Mouse (Mus musculus) heart, postnatal 10 days (tissue): Measurements from ENCODE around the gene Kcnk18. TPM values are rescaled to one million over a fixed set of nuclear protein-coding genes. Genes with fewer than 3 reads are reported as not detected.

Experiments
- DNase-seq, 2 experiments: peaks; one replicate each; pipeline ENCODE4 v3.0.0; 2021
- intact Hi-C: fragments of 180-260 bp; cut with DNase I; formaldehyde crosslinking; loops from one replicate; pipeline ENCODE4 v1.15.1; 2025
- total RNA-seq, 2 experiments: library from RNA; stranded (reverse); gene quantifications; 2 replicates each; pipeline ENCODE4 v1.2.3; 2021

Kcnk18 gene
- total RNA-seq, 2 experiments from 2014 or later = not detected

DNA sequence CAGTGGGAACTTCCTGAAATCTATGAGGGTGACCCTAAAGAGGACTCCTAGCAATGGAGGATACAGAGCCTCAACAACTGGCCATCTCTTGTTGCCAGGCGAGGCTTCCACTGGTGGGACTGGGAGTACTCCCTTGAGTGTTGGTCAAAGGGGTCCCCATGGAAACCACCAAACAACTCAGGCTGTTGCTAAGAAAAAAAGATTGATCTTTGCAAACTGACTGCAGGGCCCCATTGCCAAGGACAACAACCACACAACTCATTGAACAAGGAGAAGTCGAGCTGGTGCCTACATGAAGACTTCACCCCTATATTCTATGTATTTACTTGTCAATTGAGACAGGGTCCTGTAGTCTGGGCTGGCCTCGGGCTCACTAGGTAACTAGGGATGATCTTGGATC, 2.1 kb upstream of the Kcnk18 start:
- DNase-seq = no peak
- intact Hi-C loops = no loop called here

DNA sequence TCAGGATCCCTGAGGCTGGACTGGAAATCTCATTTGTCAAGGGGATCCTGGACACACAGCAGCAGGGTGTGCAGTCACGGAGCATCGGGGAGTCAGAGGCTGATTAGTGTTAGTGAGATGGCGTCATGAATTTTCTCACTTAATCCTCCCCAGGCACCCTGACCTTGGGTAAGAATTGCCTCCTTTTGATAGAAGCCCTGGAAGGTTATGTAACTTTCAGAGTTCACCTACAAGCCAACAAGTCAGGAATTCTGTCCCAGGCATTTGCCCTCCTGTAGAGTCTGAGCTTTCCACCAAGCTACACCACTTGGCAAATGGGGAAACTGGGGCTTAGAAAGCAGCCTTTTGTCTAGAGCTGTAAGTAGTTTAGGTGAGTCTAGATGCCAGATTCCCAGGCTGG, 2.1 kb downstream of the Kcnk18 start:
- no peak for DNase-seq
- intact Hi-C loops = no loop called here

DNA sequence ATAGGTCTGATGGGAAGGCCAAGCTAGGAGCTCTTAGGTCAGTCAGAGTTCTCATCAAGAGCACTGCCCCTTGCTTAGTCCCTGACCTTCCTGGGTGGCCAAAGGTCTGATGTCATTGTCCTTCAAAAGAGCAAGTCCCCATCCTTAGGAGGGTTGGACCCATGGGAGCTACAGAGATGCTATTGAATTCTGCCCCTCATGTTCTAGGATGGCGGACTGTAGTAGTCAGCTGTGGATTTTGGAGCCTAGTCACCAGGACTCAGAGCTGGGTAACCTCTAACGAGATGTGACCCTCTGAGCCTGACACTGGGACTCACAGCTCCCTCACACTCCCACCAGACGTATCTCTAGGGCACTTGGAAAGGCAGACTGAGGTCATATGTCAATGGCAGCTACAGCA, 9.4 kb downstream of the Kcnk18 start:
- intact Hi-C loops = no loop called here
- no peak for DNase-seq

DNA sequence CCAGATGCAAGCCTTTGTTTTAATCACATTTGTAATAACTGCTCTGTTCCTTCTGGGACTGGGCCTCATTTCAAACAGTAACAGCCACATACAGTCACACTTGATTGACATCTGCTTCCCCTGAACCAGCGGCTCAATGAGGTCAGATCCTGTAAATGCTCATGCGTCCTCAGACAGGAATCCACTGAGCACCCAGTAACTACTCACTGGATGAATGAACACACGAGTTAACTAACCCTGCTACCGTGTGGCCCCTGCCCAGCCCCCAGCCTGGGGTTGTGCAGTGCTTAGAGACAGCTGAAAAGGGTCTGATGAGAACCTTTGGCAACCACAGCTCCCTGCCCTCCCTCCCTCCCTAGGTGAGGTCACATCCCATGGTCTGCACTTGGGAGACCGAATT, 13.8 kb downstream of the Kcnk18 start:
- intact Hi-C loops = no loop called here
- DNase-seq = no peak

DNA sequence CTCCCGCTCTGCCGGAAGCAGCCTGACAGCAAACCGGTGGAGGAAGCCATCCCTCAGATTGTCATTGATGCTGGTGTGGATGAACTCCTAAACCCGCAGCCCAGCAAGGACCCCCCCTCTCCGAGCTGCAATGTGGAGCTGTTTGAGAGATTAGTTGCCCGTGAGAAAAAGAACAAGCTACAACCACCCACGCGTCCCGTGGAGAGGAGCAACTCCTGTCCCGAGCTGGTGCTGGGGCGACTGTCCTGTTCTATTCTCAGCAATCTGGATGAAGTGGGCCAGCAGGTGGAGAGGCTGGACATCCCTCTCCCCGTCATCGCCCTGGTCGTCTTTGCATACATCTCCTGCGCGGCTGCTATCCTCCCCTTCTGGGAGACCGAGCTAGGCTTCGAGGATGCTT, 16.0 kb downstream of the Kcnk18 start:
- intact Hi-C loops = loop anchor here (5.0 kb wide), 1 partner anchor 142 kb away; no protein-coding TSS in a partner anchor

DNA sequence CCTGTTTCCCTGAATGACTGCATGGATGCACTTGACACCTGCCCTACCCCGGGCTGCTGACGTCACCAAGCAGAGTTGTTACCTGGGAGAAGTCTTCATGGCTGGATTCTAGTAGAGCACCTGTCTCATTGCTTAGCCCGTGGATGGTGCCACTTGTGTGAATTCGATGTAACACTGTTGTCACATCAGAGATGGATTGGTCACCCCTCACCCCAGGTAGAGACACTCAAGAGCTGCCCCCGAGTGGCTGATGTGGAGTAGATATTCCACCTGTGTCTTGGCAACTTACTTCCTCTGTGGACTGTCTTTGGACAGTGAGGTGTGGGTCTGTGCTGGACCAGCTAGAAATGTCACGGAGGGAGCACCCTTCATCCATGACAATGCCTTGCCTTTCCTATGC, 17.0 kb downstream of the Kcnk18 start:
- intact Hi-C loops = loop anchor here (5.0 kb wide), 1 partner anchor 141 kb away; no protein-coding TSS in a partner anchor
- DNase-seq = no peak

More for the DNA sequence above, 16.0 kb downstream of the Kcnk18 start:
- no peak for DNase-seq

DNA sequence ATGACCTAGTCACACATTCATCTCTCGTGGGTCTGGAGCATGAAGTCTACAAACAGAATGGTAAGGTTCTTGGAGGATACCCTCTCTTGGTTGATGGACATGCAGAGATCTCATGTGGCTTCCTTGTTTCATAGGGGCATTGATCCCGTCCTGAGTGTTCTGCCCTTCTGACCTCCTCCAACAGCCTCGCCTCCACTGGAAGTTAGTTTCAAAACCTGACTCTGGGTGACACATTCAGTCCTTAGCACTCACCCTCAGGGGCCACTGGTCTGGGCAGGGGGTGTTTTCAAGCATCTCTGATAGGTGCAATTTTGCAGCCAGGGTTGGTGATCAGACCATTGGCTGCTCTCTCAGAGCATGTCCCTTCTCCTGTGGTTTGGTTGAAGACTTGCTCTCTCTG, 19.6 kb downstream of the Kcnk18 start:
- DNase-seq = no peak
- intact Hi-C loops = loop anchor here (1.0 to 5.0 kb wide), 2 partner anchors 78 to 139 kb away; no protein-coding TSS in a partner anchor

DNA sequence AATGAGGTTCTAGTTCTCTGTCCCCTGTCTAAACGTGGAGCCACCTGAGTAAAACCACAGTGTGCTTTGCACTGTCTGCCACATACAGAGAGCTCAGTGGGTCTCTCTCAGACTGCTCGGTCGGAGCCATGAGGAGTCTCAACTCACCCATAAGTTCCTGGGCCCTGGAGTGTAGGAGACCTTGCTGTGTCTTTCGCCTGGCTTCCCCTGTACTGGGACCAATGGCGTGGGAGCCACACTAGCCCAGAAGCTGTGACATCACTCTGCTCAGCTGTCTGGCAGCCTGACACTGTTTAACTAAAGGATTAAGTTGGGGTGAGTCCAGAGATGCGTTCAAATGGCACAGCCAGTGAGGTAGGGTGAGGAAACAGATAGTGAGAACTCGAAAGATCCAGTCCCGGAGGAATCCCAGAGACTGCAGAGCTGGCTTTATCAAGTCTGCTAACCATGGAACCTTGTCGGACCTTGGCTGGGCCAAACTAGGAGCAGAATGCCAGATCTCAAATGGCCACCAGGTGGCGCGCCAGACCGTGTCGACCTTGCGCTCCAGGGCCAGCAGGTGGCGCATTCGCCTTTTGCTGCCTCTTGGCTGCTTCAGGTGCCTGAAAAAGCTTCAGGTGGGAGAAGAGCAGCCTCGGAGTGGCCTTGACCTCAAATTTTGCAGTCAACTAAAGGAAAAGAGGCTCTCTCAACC, 20.3 kb downstream of the Kcnk18 start:
- intact Hi-C loops = loop anchor here (1.0 to 5.0 kb wide), 2 partner anchors 77 to 138 kb away; no protein-coding TSS in a partner anchor
- peak; percentile 89 to 94 for DNase-seq

DNA sequence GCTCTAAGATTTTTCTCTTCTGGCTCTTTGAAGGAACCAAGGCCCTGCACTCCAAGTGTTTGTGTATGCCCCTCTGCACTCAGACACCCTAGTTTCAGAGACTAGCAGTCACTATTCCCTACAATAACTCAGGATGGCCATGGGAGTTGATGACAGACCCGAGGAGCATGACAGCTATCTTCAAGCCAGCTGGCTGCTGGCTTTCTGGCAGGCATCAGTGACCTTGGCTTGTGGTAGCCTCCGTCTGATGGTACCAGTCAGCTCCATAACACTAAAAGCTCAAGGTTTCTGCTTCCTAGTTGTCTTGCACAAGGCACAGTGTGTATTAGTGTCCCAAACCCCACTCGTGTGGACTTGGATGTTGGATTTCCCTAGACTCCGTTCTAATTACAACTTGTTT, 23.0 kb downstream of the Kcnk18 start:
- DNase-seq = peak; percentile 18
- intact Hi-C loops = no loop called here

DNA sequence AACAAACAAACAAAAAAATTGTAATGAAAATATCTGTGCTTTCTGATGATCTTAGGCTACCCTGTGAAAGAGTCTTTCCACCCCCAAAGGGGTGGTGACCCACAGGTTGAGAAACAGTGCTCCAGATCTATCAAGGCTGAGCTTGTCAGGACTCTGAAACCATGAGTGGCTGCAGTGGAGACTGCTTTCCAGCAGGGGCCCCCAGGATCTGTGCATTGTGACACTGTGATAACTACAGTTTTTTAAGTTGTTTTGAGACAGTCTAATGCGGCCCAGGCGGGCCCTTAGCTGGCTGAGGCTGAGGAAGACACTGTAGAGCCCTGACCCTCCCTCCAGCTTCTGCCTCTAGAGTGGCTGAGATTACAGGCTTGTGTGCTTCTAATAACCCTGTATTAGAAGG, 24.0 kb downstream of the Kcnk18 start:
- no peak for DNase-seq
- intact Hi-C loops = no loop called here

DNA sequence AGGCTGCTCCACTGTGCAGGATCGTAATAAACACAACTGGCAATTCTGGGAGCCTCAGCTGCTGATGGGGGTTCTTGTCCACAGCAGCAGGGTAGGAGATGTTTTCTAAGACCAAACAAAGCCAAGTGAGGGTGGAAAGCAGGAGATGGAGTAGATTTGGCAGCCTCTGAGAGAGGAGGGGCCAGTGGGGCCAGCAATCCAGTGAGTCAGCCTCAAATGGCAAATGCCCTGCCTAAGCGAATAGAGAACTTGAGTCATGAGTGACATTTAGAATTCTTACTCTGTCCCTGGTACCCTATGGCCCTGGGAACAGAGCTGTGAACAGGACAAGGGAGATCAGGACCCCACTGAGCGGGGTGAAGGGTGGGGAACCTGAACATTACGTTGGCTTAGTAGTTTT, 29.1 kb downstream of the Kcnk18 start:
- no peak for DNase-seq
- intact Hi-C loops = no loop called here

DNA sequence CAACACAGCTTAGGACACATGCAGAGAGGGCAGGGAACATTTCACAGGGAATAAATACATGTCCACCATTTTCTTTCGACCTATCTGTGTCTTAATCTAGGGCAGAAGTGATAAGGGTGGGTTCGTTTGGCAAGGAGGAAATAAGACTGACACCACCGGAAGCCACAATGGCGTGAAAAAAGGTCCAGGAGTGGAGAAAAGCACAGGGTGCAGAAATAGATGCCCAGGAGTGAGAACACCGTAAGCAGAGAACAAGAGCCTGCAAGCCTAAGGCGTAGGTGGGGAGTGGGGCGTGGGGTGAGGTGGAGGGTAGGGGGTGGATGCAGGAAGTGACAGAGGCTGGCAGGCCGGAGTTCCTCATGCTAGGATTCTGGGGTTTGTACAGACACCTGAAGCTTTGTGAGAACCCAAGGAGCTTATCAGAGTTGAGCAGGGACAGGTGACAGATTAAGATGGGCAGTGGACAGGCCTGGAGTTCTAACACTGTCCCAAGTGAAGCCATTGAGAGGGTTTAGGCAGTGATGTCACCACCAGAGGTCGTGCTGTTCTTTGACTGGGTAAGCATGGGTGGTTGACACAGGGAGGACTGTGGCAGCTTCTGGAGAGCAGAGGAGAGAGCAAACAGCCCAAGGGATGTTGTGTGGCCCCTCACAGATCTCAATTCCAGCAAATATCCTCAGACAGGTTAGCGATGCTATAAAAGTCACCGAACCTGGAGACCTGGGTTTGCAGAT, 29.7 kb downstream of the Kcnk18 start:
- intact Hi-C loops = no loop called here
- DNase-seq = no peak

DNA sequence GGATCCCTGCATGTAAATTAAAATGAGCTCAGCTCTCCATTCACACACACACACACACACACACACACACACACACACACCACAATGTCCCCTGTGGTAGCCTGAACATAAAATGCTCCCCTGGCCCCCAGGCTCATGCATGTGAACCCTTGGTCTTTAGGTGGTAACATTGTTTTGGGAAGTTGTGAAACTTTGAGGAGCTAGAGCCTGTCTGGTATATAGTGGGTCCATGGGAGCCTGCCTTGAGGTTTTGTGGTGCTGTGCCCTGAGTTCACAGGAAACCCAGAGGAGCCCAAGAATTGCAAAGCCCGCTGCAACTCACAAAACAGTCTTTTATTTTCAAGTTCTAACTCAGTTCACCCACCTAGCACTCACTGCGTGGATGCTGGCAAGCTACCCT, 33.6 kb downstream of the Kcnk18 start:
- DNase-seq = no peak
- intact Hi-C loops = no loop called here

DNA sequence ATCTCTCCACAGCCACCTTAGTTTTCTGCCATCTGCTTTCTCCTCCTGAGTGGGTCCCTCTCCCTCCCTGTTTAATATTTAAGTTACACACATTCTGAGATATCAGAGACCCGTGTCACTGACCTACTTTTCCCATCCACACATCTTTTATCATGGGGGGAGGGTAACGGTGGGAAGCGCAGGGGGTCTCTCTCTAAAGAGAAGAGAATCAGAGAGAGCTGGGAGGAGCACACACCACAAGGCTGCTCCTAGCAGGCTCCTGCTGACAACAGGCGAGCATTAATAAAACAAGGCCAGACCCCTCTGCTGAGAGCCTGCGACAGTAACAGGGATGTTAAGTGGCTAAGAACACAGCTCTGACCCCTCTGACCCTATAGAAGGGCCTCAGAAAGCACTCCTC, 40.6 kb downstream of the Kcnk18 start:
- DNase-seq = no peak
- intact Hi-C loops = no loop called here

DNA sequence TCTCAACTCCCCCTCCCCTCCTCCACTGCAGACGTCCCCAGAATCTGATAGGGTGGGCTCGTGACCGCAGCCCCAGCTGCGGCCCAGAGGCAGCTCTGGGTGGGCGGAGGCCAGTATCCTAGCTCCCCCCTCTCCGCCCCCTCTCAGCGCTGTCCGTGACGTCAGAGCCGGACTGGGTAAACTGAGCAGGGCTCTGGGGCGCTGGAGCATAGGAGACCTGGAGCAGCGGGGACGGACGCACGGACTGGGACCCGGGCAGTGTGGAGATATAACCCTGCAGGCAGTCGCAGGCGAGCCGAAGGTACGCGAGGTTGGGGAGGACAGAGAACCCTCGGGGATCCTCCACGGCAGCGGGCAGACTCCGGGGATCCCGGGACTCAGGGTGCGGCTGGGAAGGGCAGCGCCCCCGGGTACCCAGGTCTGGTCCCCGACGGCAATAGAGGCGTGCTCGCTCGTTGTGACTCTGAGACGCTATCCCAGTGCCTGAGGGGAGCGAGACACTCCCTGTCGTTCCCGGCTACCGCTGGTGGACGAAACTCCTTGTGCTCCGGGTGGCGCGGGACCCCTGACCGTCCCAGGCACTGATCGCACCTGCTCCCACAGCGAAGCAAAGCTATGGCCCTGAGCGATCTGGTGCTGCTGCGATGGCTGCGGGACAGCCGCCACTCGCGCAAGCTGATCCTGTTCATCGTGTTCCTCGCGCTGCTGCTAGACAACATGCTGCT, 41.9 kb downstream of the Kcnk18 start, which contains the start of gene Slc18a2:
Gene Slc18a2 (plus strand): TSS at position 179 of the 725 bp plus-strand sequence.
- intact Hi-C loops = no loop called here
- DNase-seq = peak in 1 of 2 experiments; percentile 6

DNA sequence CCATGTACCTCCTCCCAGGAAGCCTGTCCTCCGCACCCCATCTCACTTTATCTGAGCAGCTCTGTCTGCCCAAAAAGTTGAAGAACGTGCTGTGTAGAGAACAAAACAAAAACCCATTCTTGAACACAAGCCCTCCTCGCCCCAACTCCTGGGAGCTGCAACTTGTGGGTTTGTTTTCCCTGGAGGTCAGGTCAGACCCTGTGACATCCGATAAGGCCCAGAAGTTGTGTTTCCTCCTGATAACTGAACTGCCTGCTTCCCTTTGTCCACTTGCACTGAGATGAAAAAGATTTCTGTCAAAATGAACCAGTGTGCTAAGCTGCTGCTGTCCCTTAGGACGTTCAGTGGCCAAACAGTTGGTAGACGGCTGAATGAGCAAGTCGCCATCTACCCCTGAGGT, 42.6 kb downstream of the Kcnk18 start:
- intact Hi-C loops = no loop called here
- no peak for DNase-seq

DNA sequence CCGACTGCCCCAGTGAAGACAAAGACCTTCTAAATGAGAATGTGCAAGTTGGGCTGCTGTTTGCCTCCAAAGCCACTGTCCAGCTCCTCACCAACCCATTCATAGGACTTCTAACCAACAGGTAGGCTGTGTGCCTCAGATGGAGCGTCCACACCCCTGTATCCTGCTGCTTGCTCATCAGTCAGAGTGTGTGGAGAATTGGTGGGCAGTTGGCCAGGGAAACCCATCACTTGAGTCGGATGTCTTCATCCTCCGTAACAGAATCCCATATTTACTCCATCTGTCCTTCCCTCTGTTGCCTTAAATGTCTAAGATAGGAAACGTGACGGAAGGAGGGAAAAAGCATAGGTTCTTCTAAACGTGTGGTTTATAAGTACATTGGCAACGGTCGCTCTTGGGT, 44.2 kb downstream of the Kcnk18 start:
- DNase-seq = no peak
- intact Hi-C loops = no loop called here

DNA sequence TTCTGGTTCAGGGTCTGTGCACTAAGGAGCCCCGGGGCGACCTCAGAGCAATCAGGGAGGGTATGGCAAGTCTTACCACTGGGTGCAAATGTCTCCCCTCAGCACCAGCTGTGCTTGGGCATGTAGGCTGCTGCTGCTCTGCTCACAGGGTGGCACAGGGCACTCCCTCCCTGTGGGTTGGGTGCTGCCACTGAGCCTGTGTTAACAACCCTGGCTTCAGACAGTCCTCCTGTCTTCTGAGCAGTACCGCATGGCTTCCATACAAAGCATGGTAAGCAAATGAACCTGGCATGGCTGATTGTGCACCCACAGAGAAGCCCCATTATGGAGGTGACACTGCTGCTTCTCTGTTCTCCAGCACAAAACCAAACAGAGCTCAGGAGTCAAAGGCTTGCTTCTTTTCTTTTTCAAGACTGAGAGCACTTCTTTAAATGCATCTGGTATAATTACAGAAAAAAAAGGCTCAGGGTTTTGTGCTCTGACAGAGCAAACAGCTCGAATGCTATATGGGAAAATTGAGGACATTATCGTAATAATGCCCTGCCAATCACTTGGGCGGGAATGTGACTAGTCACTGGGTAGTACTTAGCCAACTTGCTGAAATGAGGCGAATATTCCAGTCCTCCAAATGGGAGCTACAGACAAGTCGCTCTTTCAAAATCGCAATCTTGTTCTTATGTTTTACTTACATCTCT, 46.0 kb downstream of the Kcnk18 start:
- DNase-seq = no peak
- intact Hi-C loops = no loop called here

DNA sequence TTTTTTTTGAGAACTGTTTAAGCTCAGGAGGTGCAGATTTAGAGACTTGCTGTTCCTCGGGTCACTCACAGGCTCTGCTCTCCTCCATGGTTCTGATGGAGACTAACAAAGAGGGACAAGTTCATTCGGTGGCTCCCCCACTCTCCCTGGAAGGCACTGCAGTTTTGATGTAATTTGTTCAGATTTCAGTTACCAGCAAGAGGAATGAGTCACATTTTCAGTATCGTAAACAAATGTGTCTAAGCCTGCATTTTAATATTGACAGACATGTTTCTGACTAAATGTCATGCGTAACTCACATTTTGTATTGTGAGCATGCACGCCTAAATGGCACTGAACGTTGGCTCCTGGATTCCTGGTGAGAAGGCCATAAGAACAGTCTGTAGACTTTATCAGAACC, 46.9 kb downstream of the Kcnk18 start:
- no peak for DNase-seq
- intact Hi-C loops = no loop called here

DNA sequence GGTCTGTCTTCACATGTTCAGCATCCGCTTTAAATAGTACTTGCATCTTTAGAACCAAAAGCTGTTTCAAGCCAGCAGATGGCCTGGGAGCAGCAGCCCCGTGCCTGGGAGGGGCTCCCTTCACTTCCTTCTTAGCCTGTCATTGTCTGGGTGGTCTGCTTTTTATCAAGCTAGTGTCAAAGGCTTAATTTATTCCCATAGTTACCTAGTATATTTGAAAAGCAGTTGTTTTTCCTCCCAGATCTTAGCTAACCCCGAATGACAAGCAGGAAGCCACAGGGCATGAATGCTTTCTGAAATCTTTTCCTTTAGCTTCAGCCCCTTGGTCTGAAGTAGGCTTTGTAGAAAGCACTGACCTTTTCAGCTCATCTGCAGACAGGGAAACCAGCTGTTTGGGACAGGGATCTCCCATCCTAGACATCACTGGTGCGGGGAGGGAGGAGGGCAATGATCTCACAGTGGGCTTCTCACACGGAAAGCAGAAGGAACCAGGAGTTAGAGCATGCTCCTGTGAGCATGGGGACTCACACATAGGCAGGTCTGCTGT, 48.5 kb downstream of the Kcnk18 start:
- intact Hi-C loops = no loop called here
- DNase-seq = peak; percentile 16 to 18

DNA sequence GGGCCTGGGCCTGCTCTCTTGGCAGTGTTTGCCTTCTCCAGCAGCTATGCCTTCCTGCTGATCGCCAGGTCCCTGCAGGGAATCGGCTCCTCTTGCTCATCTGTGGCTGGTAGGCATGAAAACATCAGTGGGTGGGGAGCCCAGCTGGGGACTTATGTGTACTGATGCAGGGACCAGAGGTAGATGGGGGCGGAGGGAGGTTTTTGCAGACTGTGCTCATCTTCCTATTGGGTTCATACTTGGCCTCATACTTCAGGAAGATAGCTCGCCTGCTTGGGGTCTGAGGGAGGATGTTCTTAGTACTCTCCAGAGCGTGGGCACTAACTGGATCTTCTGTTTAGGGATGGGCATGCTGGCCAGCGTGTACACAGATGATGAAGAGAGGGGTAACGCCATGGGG, 54.2 kb downstream of the Kcnk18 start:
- DNase-seq = no peak
- intact Hi-C loops = no loop called here
